Mouse (Mus musculus) bone marrow, adult 2 months (tissue): ENCODE data around the gene Kcnj1. TPM values are rescaled to one million over a fixed set of nuclear protein-coding genes. Genes with fewer than 3 reads are reported as not detected.

ENCODE experiments used
- H3K27ac ChIP-seq: fragments of 200-500 bp; 2 replicates; pipeline ENCODE4 v1.5.1; 2012; ENCODE audit warnings: low read depth, mild to moderate bottlenecking, control low read depth, inconsistent platforms, low read length; ENCODE audit not compliant: control insufficient read depth, poor library complexity, insufficient read depth
- H3K4me1 ChIP-seq: fragments of 200-500 bp; 2 replicates; pipeline ENCODE4 v1.6.1; 2011; ENCODE audit warnings: low read length; ENCODE audit not compliant: control insufficient read depth, insufficient read depth
- H3K4me3 ChIP-seq: fragments of 200-500 bp; replicated peaks from 2 replicates; pipeline ENCODE3; 2011; ENCODE audit warnings: mild to moderate bottlenecking, low read depth, low read length, control low read depth; ENCODE audit not compliant: control insufficient read depth
- CTCF ChIP-seq: fragments of 200-500 bp; IDR thresholded peaks from 2 replicates; pipeline ENCODE4 v1.5.1; 2011; ENCODE audit warnings: low read length, control low read depth; ENCODE audit not compliant: control insufficient read depth, insufficient read depth
- POLR2A ChIP-seq: fragments of 200-500 bp; IDR thresholded peaks from 2 replicates; pipeline ENCODE4 v1.6.1; 2011; ENCODE audit warnings: low read depth, mild to moderate bottlenecking, control low read depth, low read length, borderline replicate concordance; ENCODE audit not compliant: control insufficient read depth
- WGBS: fragments of 180-500 bp; shearing (Covaris S2); methylation state at CpG from one replicate; pipeline ENCODE4 v1.1.7; 2018; 5-methylcytosine and 5-hydroxymethylcytosine counted together
- polyA plus RNA-seq: library from polyadenylated mRNA; stranded (reverse); fragments of >200 nt; gene quantifications from 2 replicates; pipeline ENCODE4 v1.2.4, GENCODE M21; 2011; ENCODE audit warnings: low replicate concordance; ENCODE audit not compliant: missing spikeins, insufficient read depth, insufficient read length

The Kcnj1 gene
- polyA plus RNA-seq, 1 experiment = not detected

- H3K27ac ChIP-seq = no peak overlapping the region
- H3K4me1 ChIP-seq = no peaks in the 10 kb centered on the region
- no peak overlapping the region for H3K4me3 ChIP-seq
- TF ChIP-seq CTCF (no peak), POLR2A (no peak)
- 72% methylated on average over 3 of the region's 3 CpGs for WGBS
These were observed 43.7 kb downstream of the Kcnj1 start for GRCm38 (mm10) chr9:32415952-32416351.

DNA sequence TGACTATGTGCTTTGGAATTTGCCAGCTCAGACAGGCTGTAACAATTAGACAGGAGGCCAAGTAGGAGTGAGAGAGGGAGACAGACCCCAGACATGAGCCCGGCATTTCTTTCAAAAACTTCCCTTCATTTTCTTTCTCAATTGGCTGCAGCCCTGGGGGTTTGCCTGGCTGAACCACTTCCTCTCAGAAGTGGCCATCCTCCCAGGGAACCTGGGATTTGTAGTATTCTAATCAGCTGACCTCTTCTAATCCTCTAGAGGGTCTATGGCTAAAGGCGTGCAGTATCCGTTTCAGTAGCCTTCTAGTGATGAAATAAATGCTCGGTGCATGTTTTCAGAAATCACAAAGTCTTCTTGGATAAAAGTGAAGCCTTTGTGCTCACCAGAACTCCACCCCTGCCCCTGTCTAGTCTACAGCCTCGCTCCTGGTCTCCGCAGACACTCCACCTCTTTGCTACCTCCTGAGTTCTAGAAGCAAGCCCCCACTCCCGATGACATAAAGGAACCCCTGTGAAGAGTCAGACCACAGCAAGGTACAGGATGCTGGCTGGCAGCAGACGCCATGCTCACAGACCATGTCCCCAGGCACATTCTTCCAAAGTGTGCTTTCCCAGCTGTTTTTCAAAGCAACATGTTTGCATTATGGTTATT is 45.3 kb downstream of the Kcnj1 start:
- no peak overlapping the region for H3K4me3 ChIP-seq
- 65% methylated on average over 8 of the region's 8 CpGs for WGBS
- no peak overlapping the region for H3K27ac ChIP-seq
- TF ChIP-seq CTCF (no peak), POLR2A (no peak)
- no peaks in the 10 kb centered on the region for H3K4me1 ChIP-seq

GRCm38 (mm10) chr9:32420711-32421110 is 48.4 kb downstream of the Kcnj1 start:
- no peaks in the 10 kb centered on the region for H3K4me1 ChIP-seq
- H3K27ac ChIP-seq = no peak overlapping the region
- TF ChIP-seq CTCF = no peak
- no peak for TF ChIP-seq POLR2A
- H3K4me3 ChIP-seq = no peak overlapping the region

DNA sequence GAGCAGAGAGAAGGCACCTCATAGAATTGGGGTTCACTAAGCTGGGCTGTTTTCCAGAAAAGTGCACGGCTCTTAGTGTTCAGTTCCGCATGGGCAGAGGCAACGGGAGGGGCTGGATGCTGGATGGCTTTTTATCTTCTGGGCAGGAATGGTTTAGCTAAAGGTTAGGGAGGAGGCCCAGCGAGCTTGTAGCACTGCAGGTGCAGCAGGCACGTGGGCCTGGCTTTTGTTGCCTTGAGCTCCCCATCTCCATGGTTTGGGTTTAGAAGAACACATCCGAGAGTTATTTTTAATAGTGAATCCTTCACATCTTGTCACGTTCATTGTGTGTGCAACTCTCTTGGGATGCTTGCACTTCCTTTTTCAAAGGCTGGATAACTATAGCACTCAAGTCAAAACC is 53.0 kb downstream of the Kcnj1 start:
- 80% methylated on average over 7 of the region's 7 CpGs for WGBS

DNA sequence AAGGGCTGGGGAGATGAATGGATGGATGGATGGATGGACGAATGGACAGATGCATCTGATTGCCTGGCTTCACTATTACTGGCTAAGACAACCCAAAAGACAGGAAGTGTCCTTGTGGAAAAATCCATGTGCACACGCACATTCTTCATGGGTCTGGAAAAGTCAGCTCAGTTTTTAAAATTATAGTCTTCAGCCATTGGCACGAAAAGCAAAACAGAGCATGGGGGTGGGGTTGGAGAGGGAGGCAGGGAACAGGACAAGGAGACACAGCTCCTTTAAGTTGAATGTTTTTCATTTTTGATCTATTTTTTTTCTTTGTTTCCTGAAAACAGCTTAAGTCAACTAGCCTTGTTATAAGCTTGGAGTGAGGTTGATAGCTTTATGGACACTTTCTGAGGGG is 58.8 kb downstream of the Kcnj1 start:
- 77% methylated on average over 3 of the region's 3 CpGs for WGBS
- no peak overlapping the region for H3K4me3 ChIP-seq
- no peaks in the 10 kb centered on the region for H3K4me1 ChIP-seq
- no peak for TF ChIP-seq CTCF
- no peak for TF ChIP-seq POLR2A
- no peak overlapping the region for H3K27ac ChIP-seq

More for the DNA sequence above, 53.0 kb downstream of the Kcnj1 start:
- Histone ChIP-seq H3K27ac (no peak overlapping the region), H3K4me3 (no peak overlapping the region), H3K4me1 (no peaks in the 10 kb centered on the region)
- TF ChIP-seq CTCF = no peak
- no peak for TF ChIP-seq POLR2A

DNA sequence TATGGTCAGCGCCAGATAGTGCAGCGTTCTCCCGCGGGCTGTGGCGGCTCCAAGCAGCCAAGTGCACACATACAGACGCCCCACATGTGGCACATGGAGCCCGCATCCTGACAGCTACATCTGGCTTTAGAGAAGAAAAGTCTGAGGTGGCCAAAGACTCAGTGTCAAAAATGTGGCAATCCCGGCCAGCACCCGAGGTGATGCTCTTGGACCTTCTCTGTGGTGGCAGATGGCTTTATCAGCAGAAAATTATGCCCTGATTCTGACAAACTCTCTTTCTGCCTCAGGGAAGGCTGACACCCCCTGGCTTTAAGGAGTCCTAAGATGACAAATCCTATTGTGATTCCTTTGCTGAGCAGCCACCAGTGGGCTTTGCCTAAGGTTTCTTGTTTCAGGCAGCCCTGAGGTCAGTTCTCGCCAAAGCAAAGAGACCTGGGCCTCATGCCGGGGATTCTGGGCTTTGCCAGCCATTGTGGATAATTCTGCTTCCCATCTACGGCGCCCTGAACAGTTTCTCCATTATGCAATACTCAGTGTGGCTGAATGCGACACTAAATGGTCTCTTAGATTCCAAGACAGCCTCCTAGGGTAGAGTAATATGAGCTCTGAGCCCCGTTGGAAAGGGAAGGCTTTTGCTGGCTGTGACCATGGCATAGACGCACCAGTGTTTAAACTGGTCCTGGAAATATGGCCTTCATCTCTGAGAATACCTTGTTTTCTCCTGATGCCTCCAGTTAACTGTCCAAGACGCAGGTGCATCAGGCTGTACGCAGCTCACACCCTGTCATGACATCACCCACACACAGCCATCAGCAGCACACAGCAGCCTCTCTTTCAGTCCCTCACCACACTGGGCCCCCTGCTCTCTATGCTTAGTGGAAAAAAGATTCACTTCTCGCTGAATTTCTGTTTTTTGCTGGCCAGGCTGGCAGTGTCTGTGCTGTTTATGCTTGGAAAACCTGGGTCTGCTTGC is 62.2 kb downstream of the Kcnj1 start:
- H3K4me3 ChIP-seq = no peak overlapping the region
- no peaks in the 10 kb centered on the region for H3K4me1 ChIP-seq
- WGBS = 80% methylated on average over 19 of the region's 19 CpGs
- TF ChIP-seq CTCF = no peak
- TF ChIP-seq POLR2A = no peak
- H3K27ac ChIP-seq = no peak overlapping the region

- Histone ChIP-seq H3K27ac (no peak overlapping the region), H3K4me1 (no peaks in the 10 kb centered on the region), H3K4me3 (no peak overlapping the region)
- TF ChIP-seq CTCF (no peak), POLR2A (no peak)
- WGBS = 70% methylated on average over 3 of the region's 3 CpGs
These were observed 70.8 kb downstream of the Kcnj1 start for GRCm38 (mm10) chr9:32443115-32443514.

- no peaks in the 10 kb centered on the region for H3K4me1 ChIP-seq
- H3K27ac ChIP-seq = no peak overlapping the region
- no peak overlapping the region for H3K4me3 ChIP-seq
- TF ChIP-seq POLR2A (no peak), CTCF (no peak)
- 67% methylated on average over 6 of the region's 6 CpGs for WGBS
These were observed 71.5 kb downstream of the Kcnj1 start for GRCm38 (mm10) chr9:32443817-32444216.
